Mouse (Mus musculus) forebrain, embryonic 12.5 days (tissue): Measurements from ENCODE around the gene Tssk1. TPM values are rescaled to one million over a fixed set of nuclear protein-coding genes. Genes with fewer than 3 reads are reported as not detected.

Source experiments
- ATAC-seq: fragments of 200-750 bp; cut with Nextera tagmentation; 2 replicates; pipeline ENCODE4 v1.8.0; 2017; ENCODE audit warnings: moderate TSS enrichment; ENCODE audit not compliant: low FRiP score
- H3K27ac ChIP-seq: fragments of 300-500 bp; sonication (generic); 2 replicates; pipeline ENCODE4 v1.5.1; 2016; ENCODE audit warnings: mild to moderate bottlenecking
- H3K27me3 ChIP-seq: fragments of 300-500 bp; sonication (generic); 2 replicates; pipeline ENCODE4 v1.6.1; 2016; ENCODE audit warnings: mild to moderate bottlenecking
- H3K36me3 ChIP-seq: fragments of 300-500 bp; sonication (generic); replicated peaks from 2 replicates; pipeline ENCODE4 v1.6.1; 2016; ENCODE audit warnings: mild to moderate bottlenecking
- H3K4me1 ChIP-seq: fragments of 300-500 bp; sonication (generic); 2 replicates; pipeline ENCODE4 v1.6.1; 2016
- H3K4me2 ChIP-seq: fragments of 300-500 bp; sonication (generic); 2 replicates; pipeline ENCODE4 v1.6.1; 2016; ENCODE audit warnings: mild to moderate bottlenecking, moderate library complexity
- H3K4me3 ChIP-seq: fragments of 300-500 bp; sonication (generic); replicated peaks from 2 replicates; pipeline ENCODE4 v1.5.1; 2016; ENCODE audit warnings: mild to moderate bottlenecking
- H3K9ac ChIP-seq: fragments of 300-500 bp; sonication (generic); 2 replicates; pipeline ENCODE4 v1.6.1; 2016; ENCODE audit warnings: mild to moderate bottlenecking
- H3K9me3 ChIP-seq: fragments of 300-500 bp; sonication (generic); 2 replicates; pipeline ENCODE4 v1.6.1; 2016
- WGBS: fragments of 180-500 bp; shearing (Covaris S2); methylation state at CpG from one replicate; pipeline ENCODE4 v1.1.7; 2016; 5-methylcytosine and 5-hydroxymethylcytosine counted together
- polyA plus RNA-seq: library from polyadenylated mRNA; unstranded; fragments of >200 nt; fragmentation: Nextera tagmentation; extraction: Ambion mirVana; gene quantifications from 2 replicates; pipeline ENCODE4 v1.2.1, GENCODE M21; 2016

Tssk1 gene
- polyA plus RNA-seq, 1 experiment from 2014 or later, result not detected

- Histone ChIP-seq H3K27ac (no peak overlapping the region), H3K4me2 (no peak overlapping the region), H3K4me3 (no peak overlapping the region), H3K9ac (no peak overlapping the region), H3K27me3 (peaks cover 47% of the 10 kb centered on the region), H3K9me3 (no peaks in the 10 kb centered on the region), H3K36me3 (no peaks in the 10 kb centered on the region), H3K4me1 (peaks cover 17% of the 10 kb centered on the region)
- no peak for ATAC-seq
- 78% methylated on average over 5 of the region's 5 CpGs for WGBS
Observed at GRCm38 (mm10) chr16:17931906-17932460, 38.0 kb downstream of the Tssk1 start.

- H3K27me3 ChIP-seq, result peaks cover 62% of the 10 kb centered on the region
Observed at GRCm38 (mm10) chr16:17933594-17934444, 39.8 kb downstream of the Tssk1 start.

GRCm38 (mm10) chr16:17934445-17934910, 40.5 kb downstream of the Tssk1 start:
- no peaks in the 10 kb centered on the region for H3K36me3 ChIP-seq
- no peak overlapping the region for H3K4me3 ChIP-seq
- no peak overlapping the region for H3K9ac ChIP-seq
- WGBS, result 76% methylated on average over 3 of the region's 3 CpGs
- no peak overlapping the region for H3K4me2 ChIP-seq
- no peak for ATAC-seq
- H3K27ac ChIP-seq, result no peak overlapping the region
- peaks cover 60% of the 10 kb centered on the region for H3K27me3 ChIP-seq
- H3K4me1 ChIP-seq, result no peaks in the 10 kb centered on the region
- H3K9me3 ChIP-seq, result no peaks in the 10 kb centered on the region

More at GRCm38 (mm10) chr16:17933594-17934444, 39.8 kb downstream of the Tssk1 start:
- Histone ChIP-seq H3K36me3 (no peaks in the 10 kb centered on the region), H3K4me3 (no peak overlapping the region), H3K27ac (no peak overlapping the region), H3K4me2 (no peak overlapping the region), H3K9ac (no peak overlapping the region), H3K9me3 (no peaks in the 10 kb centered on the region), H3K4me1 (peaks cover 5% of the 10 kb centered on the region)
- ATAC-seq, result no peak
- 71% methylated on average over 9 of the region's 9 CpGs for WGBS

- Histone ChIP-seq H3K4me1 (no peaks in the 10 kb centered on the region), H3K4me2 (no peak overlapping the region)
- 83% methylated on average over 10 of the region's 10 CpGs for WGBS
Observed at GRCm38 (mm10) chr16:17936776-17937175, 42.8 kb downstream of the Tssk1 start.

GRCm38 (mm10) chr16:17938187-17938586, 44.2 kb downstream of the Tssk1 start:
- H3K4me1 ChIP-seq, result no peaks in the 10 kb centered on the region
- peaks cover 38% of the 10 kb centered on the region for H3K27me3 ChIP-seq
- no peaks in the 10 kb centered on the region for H3K36me3 ChIP-seq
- H3K9me3 ChIP-seq, result no peaks in the 10 kb centered on the region
- no peak overlapping the region for H3K4me2 ChIP-seq
- no peak overlapping the region for H3K4me3 ChIP-seq
- H3K9ac ChIP-seq, result no peak overlapping the region
- no peak for ATAC-seq
- no peak overlapping the region for H3K27ac ChIP-seq
- WGBS, result 84% methylated on average over 7 of the region's 7 CpGs

More at GRCm38 (mm10) chr16:17936776-17937175, 42.8 kb downstream of the Tssk1 start:
- no peaks in the 10 kb centered on the region for H3K9me3 ChIP-seq
- H3K27me3 ChIP-seq, result peaks cover 43% of the 10 kb centered on the region
- no peak for ATAC-seq
- no peaks in the 10 kb centered on the region for H3K36me3 ChIP-seq
- no peak overlapping the region for H3K27ac ChIP-seq
- no peak overlapping the region for H3K4me3 ChIP-seq
- no peak overlapping the region for H3K9ac ChIP-seq

GRCm38 (mm10) chr16:17938821-17939220, 44.8 kb downstream of the Tssk1 start:
- peak; percentile 72; the same call in 1 of the 2 replicates for ATAC-seq
- H3K27ac ChIP-seq, result no peak overlapping the region
- H3K4me3 ChIP-seq, result no peak overlapping the region
- no peaks in the 10 kb centered on the region for H3K36me3 ChIP-seq
- 6% methylated on average over 7 of the region's 7 CpGs for WGBS
- H3K27me3 ChIP-seq, result peaks cover 31% of the 10 kb centered on the region
- H3K4me1 ChIP-seq, result no peaks in the 10 kb centered on the region
- H3K9me3 ChIP-seq, result no peaks in the 10 kb centered on the region
- H3K4me2 ChIP-seq, result no peak overlapping the region
- no peak overlapping the region for H3K9ac ChIP-seq

GRCm38 (mm10) chr16:17939255-17939751, 45.3 kb downstream of the Tssk1 start:
- H3K27ac ChIP-seq, result no peak overlapping the region
- no peak overlapping the region for H3K4me3 ChIP-seq
- H3K4me2 ChIP-seq, result no peak overlapping the region
- H3K9me3 ChIP-seq, result no peaks in the 10 kb centered on the region
- no peaks in the 10 kb centered on the region for H3K36me3 ChIP-seq
- H3K9ac ChIP-seq, result no peak overlapping the region
- WGBS, result 57% methylated on average over 9 of the region's 9 CpGs
- H3K4me1 ChIP-seq, result no peaks in the 10 kb centered on the region
- no peak for ATAC-seq
- H3K27me3 ChIP-seq, result peaks cover 27% of the 10 kb centered on the region

- no peak overlapping the region for H3K4me2 ChIP-seq
- H3K4me1 ChIP-seq, result no peaks in the 10 kb centered on the region
- WGBS, result 71% methylated on average over 8 of the region's 8 CpGs
- H3K4me3 ChIP-seq, result no peak overlapping the region
- H3K27ac ChIP-seq, result no peak overlapping the region
- H3K36me3 ChIP-seq, result no peaks in the 10 kb centered on the region
- no peak for ATAC-seq
- no peak overlapping the region for H3K9ac ChIP-seq
- peaks cover under 1% of the 10 kb centered on the region; the same call in 1 of the 2 replicates for H3K27me3 ChIP-seq
- no peaks in the 10 kb centered on the region for H3K9me3 ChIP-seq
Observed at GRCm38 (mm10) chr16:17943466-17943865, 49.4 kb downstream of the Tssk1 start.

GRCm38 (mm10) chr16:17945081-17945831, 51.2 kb downstream of the Tssk1 start:
- Histone ChIP-seq H3K36me3 (no peaks in the 10 kb centered on the region), H3K9ac (no peak overlapping the region), H3K4me3 (no peak overlapping the region), H3K4me1 (peaks cover 14% of the 10 kb centered on the region), H3K27ac (no peak overlapping the region), H3K4me2 (no peak overlapping the region), H3K27me3 (no peaks in the 10 kb centered on the region), H3K9me3 (no peaks in the 10 kb centered on the region)
- ATAC-seq, result no peak
- 62% methylated on average over 7 of the region's 7 CpGs for whole genome bisulfite sequencing

Other genes starting within 250 kb of the Tssk1 start
- gene Ccdc74a, start 247.8 kb upstream of the Tssk1 start, polyA plus RNA-seq, result 5.8 and 6.3 TPM in 2 replicates
- 45.1 and 46.7 TPM in 2 replicates for gene Med15, start 161.3 kb upstream of the Tssk1 start, polyA plus RNA-seq
- gene Klhl22, start 134.6 kb upstream of the Tssk1 start, polyA plus RNA-seq, result 49.7 and 50.4 TPM in 2 replicates
- 5.3 and 7.3 TPM in 2 replicates for gene Scarf2, start 96.9 kb upstream of the Tssk1 start, polyA plus RNA-seq
- gene B830017H08Rik, start 61.1 kb upstream of the Tssk1 start, polyA plus RNA-seq, result not detected in 2 replicates
- 4.4 and 5.1 TPM in 2 replicates for gene Car15, start 55.9 kb upstream of the Tssk1 start, polyA plus RNA-seq
- gene Gm20518, start 2.6 kb upstream of the Tssk1 start, polyA plus RNA-seq, result 0.43 and 0.97 TPM in 2 replicates
- 97.9 and 106 TPM in 2 replicates for gene Dgcr2, start 4.3 kb downstream of the Tssk1 start, polyA plus RNA-seq
- not detected in 2 replicates for gene Tssk2, start 4.4 kb downstream of the Tssk1 start, polyA plus RNA-seq
- gene Ess2, start 17.1 kb downstream of the Tssk1 start, polyA plus RNA-seq, result 54.2 and 55.4 TPM in 2 replicates
- gene Gsc2, start 20.8 kb downstream of the Tssk1 start, polyA plus RNA-seq, result 0.45 TPM in 1 of 2 replicates, not detected in the other
- 108 and 109 TPM in 2 replicates for gene Slc25a1, start 34.0 kb downstream of the Tssk1 start, polyA plus RNA-seq
- not detected in 2 replicates for gene Vpreb2, start 86.2 kb downstream of the Tssk1 start, polyA plus RNA-seq
- gene Dgcr6, start 158.6 kb downstream of the Tssk1 start, polyA plus RNA-seq, result 149 and 150 TPM in 2 replicates
- 5.9 and 7.7 TPM in 2 replicates for gene Prodh, start 196.0 kb downstream of the Tssk1 start, polyA plus RNA-seq
- 5.4 and 6.2 TPM in 2 replicates for gene Rtn4r, start 233.4 kb downstream of the Tssk1 start, polyA plus RNA-seq